Mouse (Mus musculus): ENCODE data around the gene Chst1. TPM values are rescaled to one million over a fixed set of nuclear protein-coding genes. Genes with fewer than 3 reads are reported as not detected.

Chst1 gene
- polyA plus RNA-seq, 1 experiment from 2014 or later: 25.2 TPM

DNA sequence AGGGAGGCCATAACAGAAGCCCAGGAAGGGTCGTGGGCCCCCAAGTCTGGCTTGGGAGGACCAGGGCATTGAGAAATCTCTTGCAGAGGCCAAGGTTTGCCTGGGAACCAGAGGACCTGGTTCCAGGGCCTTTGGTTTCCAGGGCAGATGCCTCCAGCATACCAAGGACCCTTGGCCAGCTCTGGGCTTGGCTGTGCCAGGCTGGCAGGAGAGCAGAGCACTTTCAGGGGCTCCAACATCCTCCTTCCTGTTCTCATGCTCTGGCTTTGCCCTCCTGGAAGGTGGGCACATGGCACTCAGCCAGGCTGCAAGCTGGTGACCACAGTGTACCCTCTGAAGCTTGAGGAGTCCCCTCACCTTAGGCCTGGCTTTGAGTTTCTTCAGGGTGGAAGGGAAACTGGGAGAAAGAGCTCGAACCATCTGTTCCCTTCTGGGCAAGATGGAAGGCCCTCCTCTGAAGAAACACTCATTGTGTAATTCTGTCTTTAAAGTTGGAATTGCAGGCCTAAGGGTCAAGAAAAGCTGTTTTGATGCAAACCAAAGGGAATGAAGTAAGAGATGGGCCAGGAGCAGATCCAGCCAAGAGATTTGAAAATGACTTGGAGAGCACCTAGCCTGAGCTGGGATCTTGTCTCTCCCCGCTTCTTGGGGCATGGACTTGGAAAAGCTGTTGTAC lies 10.3 kb downstream of the Chst1 start:
- peaks cover 12% of the 10 kb centered on the region for H3K4me1 ChIP-seq
- H3K36me3 ChIP-seq: peaks cover 26% of the 10 kb centered on the region
- 83% methylated on average over 3 of the region's 3 CpGs for WGBS
- H3K9me3 ChIP-seq (replicated peaks): no peaks in the 10 kb centered on the region
- no peaks in the 10 kb centered on the region; the same call in 1 of the 2 replicates for H3K27me3 ChIP-seq (replicated peaks)
- H3K4me3 ChIP-seq (replicated peaks): no peak overlapping the region
- H3K9ac ChIP-seq (replicated peaks): no peak overlapping the region
- ATAC-seq (ENCODE audit: low FRiP score): no peak
- no peak overlapping the region for H3K27ac ChIP-seq (replicated peaks)
- H3K4me2 ChIP-seq: no peak overlapping the region

DNA sequence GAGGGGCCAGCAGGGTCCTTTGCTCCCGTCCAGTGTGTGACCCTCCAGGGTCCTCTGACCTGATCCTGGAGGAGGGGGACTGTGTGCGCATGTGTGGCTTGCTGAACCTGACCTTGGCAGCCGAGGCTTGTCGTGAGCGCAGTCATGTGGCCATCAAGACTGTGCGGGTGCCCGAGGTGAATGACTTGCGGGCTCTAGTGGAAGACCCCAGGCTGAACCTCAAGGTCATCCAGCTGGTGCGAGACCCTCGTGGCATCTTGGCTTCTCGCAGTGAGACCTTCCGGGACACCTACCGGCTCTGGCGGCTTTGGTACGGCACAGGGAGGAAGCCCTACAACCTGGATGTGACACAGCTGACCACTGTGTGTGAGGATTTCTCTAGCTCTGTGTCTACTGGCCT lies 14.1 kb downstream of the Chst1 start:
- 94% methylated on average over 15 of the region's 15 CpGs for WGBS
- H3K4me3 ChIP-seq (replicated peaks): no peak overlapping the region
- H3K4me1 ChIP-seq: no peaks in the 10 kb centered on the region

DNA sequence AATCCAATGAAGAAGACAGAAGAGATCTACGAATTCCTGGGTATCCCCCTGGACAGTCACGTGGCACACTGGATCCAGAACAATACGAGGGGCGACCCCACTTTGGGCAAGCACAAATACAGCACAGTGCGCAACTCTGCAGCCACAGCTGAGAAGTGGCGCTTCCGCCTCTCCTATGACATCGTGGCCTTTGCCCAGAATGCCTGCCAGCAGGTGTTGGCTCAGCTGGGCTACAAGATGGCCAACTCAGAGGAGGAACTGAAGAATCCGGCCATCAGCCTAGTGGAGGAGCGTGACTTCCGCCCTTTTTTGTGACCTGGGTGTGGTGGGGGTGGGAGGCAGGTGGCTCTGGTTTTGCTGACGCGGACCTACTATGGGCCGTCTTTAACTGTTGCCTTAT lies 14.6 kb downstream of the Chst1 start:
- WGBS: 98% methylated on average over 14 of the region's 14 CpGs
- no peaks in the 10 kb centered on the region for H3K4me1 ChIP-seq
- H3K9me3 ChIP-seq (replicated peaks): no peaks in the 10 kb centered on the region
- no peak for ATAC-seq (ENCODE audit: low FRiP score)
- H3K36me3 ChIP-seq: peaks cover 26% of the 10 kb centered on the region
- H3K4me3 ChIP-seq (replicated peaks): no peak overlapping the region
- no peaks in the 10 kb centered on the region for H3K27me3 ChIP-seq (replicated peaks)
- H3K4me2 ChIP-seq: no peak overlapping the region
- no peak overlapping the region for H3K9ac ChIP-seq (replicated peaks)
- no peak overlapping the region for H3K27ac ChIP-seq (replicated peaks)

More for the DNA sequence above, 14.1 kb downstream of the Chst1 start:
- ATAC-seq (ENCODE audit: low FRiP score): no peak
- Histone ChIP-seq H3K27ac (replicated peaks) (no peak overlapping the region), H3K4me2 (no peak overlapping the region), H3K36me3 (peaks cover 26% of the 10 kb centered on the region), H3K9ac (replicated peaks) (no peak overlapping the region), H3K27me3 (replicated peaks) (no peaks in the 10 kb centered on the region), H3K9me3 (replicated peaks) (no peaks in the 10 kb centered on the region)

DNA sequence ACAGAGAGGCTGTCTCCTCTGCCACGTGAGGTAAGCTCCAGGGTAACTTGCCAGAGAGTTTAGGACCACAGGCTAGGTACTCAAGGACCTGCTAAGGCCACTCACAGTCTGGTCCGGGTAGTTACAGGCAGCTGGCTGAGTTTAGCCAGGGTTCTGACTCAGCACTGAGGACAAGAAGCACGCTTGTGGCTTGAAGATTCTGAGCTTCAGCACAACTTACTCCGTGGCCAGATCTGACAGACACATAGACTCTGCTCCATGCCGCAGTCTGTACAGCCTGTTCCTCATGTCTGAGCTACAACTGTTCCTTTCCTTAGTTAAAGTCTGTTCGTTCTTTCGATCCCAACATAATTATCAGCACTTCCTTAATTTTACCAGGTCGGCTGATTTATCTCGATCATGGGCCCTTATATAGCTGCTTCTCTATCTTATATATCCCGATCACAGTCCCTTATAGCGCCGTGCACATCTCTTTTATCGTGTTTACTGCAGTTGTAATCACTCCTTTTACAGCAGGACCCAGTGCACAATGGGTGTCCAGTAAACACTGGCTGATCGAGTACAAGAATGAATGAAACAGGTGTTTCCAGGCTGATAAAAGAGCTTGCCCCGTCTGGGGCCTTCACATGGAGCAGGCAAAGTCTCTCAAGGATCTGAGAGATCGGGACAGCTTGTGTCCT lies 17.7 kb downstream of the Chst1 start:
- no peak overlapping the region for H3K27ac ChIP-seq (replicated peaks)
- no peak overlapping the region for H3K4me2 ChIP-seq
- H3K9ac ChIP-seq (replicated peaks): no peak overlapping the region
- no peaks in the 10 kb centered on the region for H3K9me3 ChIP-seq (replicated peaks)
- peaks cover 21% of the 10 kb centered on the region for H3K36me3 ChIP-seq
- H3K4me1 ChIP-seq: no peaks in the 10 kb centered on the region
- WGBS: 75% methylated on average over 16 of the region's 16 CpGs
- ATAC-seq (ENCODE audit: low FRiP score): no peak
- H3K27me3 ChIP-seq (replicated peaks): no peaks in the 10 kb centered on the region
- no peak overlapping the region for H3K4me3 ChIP-seq (replicated peaks)

- H3K9me3 ChIP-seq (replicated peaks): no peaks in the 10 kb centered on the region
- H3K36me3 ChIP-seq: peaks cover 16% of the 10 kb centered on the region
- H3K27ac ChIP-seq (replicated peaks): no peak overlapping the region
- no peaks in the 10 kb centered on the region for H3K27me3 ChIP-seq (replicated peaks)
- WGBS: 86% methylated on average over 6 of the region's 6 CpGs
- no peak overlapping the region for H3K4me2 ChIP-seq
- H3K9ac ChIP-seq (replicated peaks): no peak overlapping the region
- no peak for ATAC-seq (ENCODE audit: low FRiP score)
- no peaks in the 10 kb centered on the region for H3K4me1 ChIP-seq
- H3K4me3 ChIP-seq (replicated peaks): no peak overlapping the region
These were observed 18.5 kb downstream of the Chst1 start for GRCm38 (mm10) chr2:92618016-92618415.

DNA sequence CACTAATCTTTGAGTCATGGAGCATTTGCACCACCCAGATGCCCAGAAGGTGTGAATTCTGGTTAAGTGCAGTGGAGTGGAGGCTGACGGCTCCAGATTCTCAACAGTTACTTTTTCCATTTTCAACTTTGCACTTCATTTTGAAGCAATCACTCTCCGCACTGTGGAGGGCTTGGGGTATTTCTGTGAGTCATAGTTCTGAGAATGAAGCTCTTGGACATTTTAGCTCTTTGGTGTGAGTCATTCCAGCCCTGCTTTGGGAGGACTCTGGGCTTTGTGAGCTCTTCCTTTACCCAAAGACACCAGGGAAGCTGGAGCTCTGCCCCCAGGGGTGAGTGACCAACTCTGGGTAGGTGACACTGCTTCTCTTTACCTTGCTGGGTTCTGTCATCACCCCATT lies 28.1 kb downstream of the Chst1 start:
- Histone ChIP-seq H3K27me3 (replicated peaks) (no peaks in the 10 kb centered on the region), H3K4me3 (replicated peaks) (no peak overlapping the region), H3K27ac (replicated peaks) (no peak overlapping the region), H3K9me3 (replicated peaks) (no peaks in the 10 kb centered on the region), H3K4me1 (0 out of 2 replicates have a peak, but pooled peaks cover 4% of the 10 kb centered on the region), H3K36me3 (no peaks in the 10 kb centered on the region), H3K4me2 (no peak overlapping the region), H3K9ac (replicated peaks) (no peak overlapping the region)
- WGBS: 74% methylated on average over 2 of the region's 2 CpGs
- ATAC-seq (ENCODE audit: low FRiP score): no peak

DNA sequence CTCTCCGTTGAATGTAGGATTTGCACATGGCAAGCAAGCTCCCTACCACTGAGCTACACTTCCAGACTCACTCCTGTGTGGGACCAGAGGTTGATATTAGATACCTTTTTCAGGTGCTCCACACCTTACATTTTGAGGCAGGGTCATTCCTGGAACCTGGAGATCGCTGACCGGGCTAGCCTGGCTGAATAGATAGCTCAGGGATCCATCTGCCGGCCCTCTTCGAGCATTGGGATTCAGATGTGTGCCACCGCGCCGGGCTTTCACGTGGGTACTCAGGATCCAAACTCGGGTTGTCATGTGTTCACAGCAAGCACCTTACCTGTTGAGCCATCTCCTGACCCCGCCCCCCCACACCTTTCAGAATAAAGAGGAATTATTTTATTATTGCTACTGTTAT lies 31.3 kb downstream of the Chst1 start:
- no peak overlapping the region for H3K4me2 ChIP-seq
- no peaks in the 10 kb centered on the region for H3K36me3 ChIP-seq
- 93% methylated on average over 11 of the region's 11 CpGs for WGBS
- H3K27me3 ChIP-seq (replicated peaks): no peaks in the 10 kb centered on the region
- H3K9ac ChIP-seq (replicated peaks): no peak overlapping the region
- H3K4me3 ChIP-seq (replicated peaks): no peak overlapping the region
- no peaks in the 10 kb centered on the region for H3K9me3 ChIP-seq (replicated peaks)
- H3K27ac ChIP-seq (replicated peaks): no peak overlapping the region
- no peak for ATAC-seq (ENCODE audit: low FRiP score)
- 0 out of 2 replicates have a peak, but pooled peaks cover 4% of the 10 kb centered on the region for H3K4me1 ChIP-seq

GRCm38 (mm10) chr2:92632027-92632426 lies 32.5 kb downstream of the Chst1 start:
- no peak for ATAC-seq (ENCODE audit: low FRiP score)
- 35% methylated on average over 1 of the region's 1 CpGs for WGBS
- no peaks in the 10 kb centered on the region for H3K27me3 ChIP-seq (replicated peaks)

DNA sequence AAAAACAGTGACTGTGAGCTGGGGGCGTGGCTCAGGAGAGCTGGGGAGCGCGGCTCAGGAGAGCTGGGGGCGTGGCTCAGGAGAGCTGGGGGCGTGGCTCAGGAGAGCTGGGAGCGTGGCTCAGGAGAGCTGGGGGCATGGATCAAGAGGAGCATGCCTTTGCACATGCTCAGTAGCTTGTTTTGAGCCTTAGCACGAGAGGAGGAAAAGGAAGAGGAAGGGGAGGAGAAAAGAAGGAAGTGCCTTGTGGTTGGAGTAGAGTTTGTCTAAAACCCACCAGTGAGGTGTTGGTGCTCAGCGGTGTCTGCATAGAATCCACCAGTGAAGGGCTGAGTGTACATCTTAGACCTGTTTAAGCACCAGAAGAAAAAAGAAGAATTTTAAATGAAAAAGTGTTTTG lies 41.0 kb downstream of the Chst1 start:
- Histone ChIP-seq H3K4me2 (no peak overlapping the region), H3K4me1 (peaks cover 2% of the 10 kb centered on the region; the same call in 1 of the 2 replicates), H3K9me3 (replicated peaks) (no peaks in the 10 kb centered on the region), H3K27ac (replicated peaks) (no peak overlapping the region), H3K36me3 (no peaks in the 10 kb centered on the region), H3K27me3 (replicated peaks) (no peaks in the 10 kb centered on the region), H3K9ac (replicated peaks) (no peak overlapping the region), H3K4me3 (replicated peaks) (no peak overlapping the region)
- 24% methylated on average over 8 of the region's 8 CpGs for WGBS
- no peak for ATAC-seq (ENCODE audit: low FRiP score)

More at GRCm38 (mm10) chr2:92632027-92632426, 32.5 kb downstream of the Chst1 start:
- no peak overlapping the region for H3K27ac ChIP-seq (replicated peaks)
- H3K4me2 ChIP-seq: no peak overlapping the region
- H3K4me3 ChIP-seq (replicated peaks): no peak overlapping the region
- H3K9me3 ChIP-seq (replicated peaks): no peaks in the 10 kb centered on the region
- H3K9ac ChIP-seq (replicated peaks): no peak overlapping the region
- no peaks in the 10 kb centered on the region for H3K36me3 ChIP-seq
- 0 out of 2 replicates have a peak, but pooled peaks cover 4% of the 10 kb centered on the region for H3K4me1 ChIP-seq

- Histone ChIP-seq H3K4me3 (replicated peaks) (no peak overlapping the region), H3K36me3 (no peaks in the 10 kb centered on the region), H3K9ac (replicated peaks) (no peak overlapping the region), H3K4me2 (no peak overlapping the region), H3K4me1 (peaks cover 3% of the 10 kb centered on the region; the same call in 1 of the 2 replicates), H3K27me3 (replicated peaks) (no peaks in the 10 kb centered on the region), H3K27ac (replicated peaks) (no peak overlapping the region), H3K9me3 (replicated peaks) (no peaks in the 10 kb centered on the region)
- no peak for ATAC-seq (ENCODE audit: low FRiP score)
- WGBS: 55% methylated on average over 7 of the region's 7 CpGs
These were observed 46.0 kb downstream of the Chst1 start for GRCm38 (mm10) chr2:92645282-92646037.

DNA sequence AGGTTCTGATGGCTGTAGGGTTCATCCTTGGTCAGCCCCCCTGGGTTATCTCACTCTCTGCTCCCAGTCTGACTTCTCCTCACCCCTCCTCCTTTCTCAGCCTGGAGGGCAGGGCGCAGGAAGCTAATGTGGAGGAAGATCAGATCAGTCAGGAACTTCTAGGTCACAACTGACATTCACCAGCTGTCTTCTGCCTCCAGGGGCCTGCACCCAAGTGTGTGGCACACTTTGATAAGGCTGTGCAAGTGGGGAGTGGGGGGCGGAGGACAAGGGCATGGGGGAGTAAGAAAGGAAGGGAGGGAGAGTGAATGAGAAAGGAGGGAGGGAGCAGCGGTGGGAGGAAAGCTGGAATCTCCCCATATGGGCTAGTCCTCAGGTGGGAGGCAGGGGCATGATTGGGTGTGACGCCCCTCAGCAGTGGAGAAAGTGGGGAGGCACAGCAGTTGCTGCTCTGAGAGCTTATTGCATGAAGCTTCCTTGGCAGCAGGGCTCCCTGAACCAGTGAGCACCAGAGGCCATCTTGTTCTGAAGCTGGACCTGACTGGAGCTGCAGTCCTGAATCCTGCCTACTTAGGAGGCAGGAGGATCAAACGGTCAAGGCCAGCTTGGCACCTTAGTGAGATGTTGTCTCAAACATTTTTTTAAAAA lies 49.8 kb downstream of the Chst1 start:
- no peak overlapping the region for H3K4me3 ChIP-seq (replicated peaks)
- no peaks in the 10 kb centered on the region for H3K27me3 ChIP-seq (replicated peaks)
- 71% methylated on average over 5 of the region's 5 CpGs for WGBS
- no peaks in the 10 kb centered on the region for H3K36me3 ChIP-seq
- H3K9ac ChIP-seq (replicated peaks): no peak overlapping the region
- H3K4me1 ChIP-seq: peaks cover 3% of the 10 kb centered on the region; the same call in 1 of the 2 replicates
- no peaks in the 10 kb centered on the region for H3K9me3 ChIP-seq (replicated peaks)
- H3K27ac ChIP-seq (replicated peaks): no peak overlapping the region
- no peak overlapping the region for H3K4me2 ChIP-seq
- ATAC-seq (ENCODE audit: low FRiP score): no peak
